Mouse (Mus musculus) MEL (cell line): Measurements from ENCODE around the gene Slc25a53. TPM values are rescaled to one million over a fixed set of nuclear protein-coding genes. Genes with fewer than 3 reads are reported as not detected.

Source experiments
- DNase-seq: peaks from one replicate; pipeline ENCODE4 v3.0.0; 2011; ENCODE audit warnings: low read depth, low spot score
- H3K27ac ChIP-seq: 2 replicates; pipeline ENCODE4 v1.5.1; 2012; ENCODE audit warnings: low read depth, mild to moderate bottlenecking, control low read depth, low read length, moderate library complexity; ENCODE audit not compliant: control insufficient read depth
- H3K27me3 ChIP-seq, 2 experiments: fragments of 150-350 bp in 1 of 2; sonication (generic) in 1 of 2; 2 replicates each; pipeline ENCODE4 v1.6.1; 2012; ENCODE audit warnings: low read length in 2 of 2, mild to moderate bottlenecking in 2 of 2, improper control_type of control experiment in 1 of 2, moderate library complexity in 1 of 2; ENCODE audit not compliant: insufficient read depth in 2 of 2, control insufficient read depth in 1 of 2
- H3K36me3 ChIP-seq, 2 experiments: 2 replicates each; pipeline ENCODE4 v1.6.1; 2012 to 2014; ENCODE audit warnings: low read length in 2 of 2, improper control_type of control experiment in 1 of 2, inconsistent platforms in 1 of 2, mild to moderate bottlenecking in 1 of 2; ENCODE audit not compliant: insufficient read depth in 2 of 2, control insufficient read depth in 1 of 2
- H3K4me1 ChIP-seq, 2 experiments: fragments of 150-350 bp in 1 of 2; sonication (generic) in 1 of 2; 2 replicates each; pipeline ENCODE4 v1.6.1; 2012; ENCODE audit warnings: low read length in 2 of 2, improper control_type of control experiment in 1 of 2, mild to moderate bottlenecking in 1 of 2; ENCODE audit not compliant: insufficient read depth in 2 of 2, control insufficient read depth in 1 of 2
- H3K4me3 ChIP-seq, 2 experiments: fragments of 150-350 bp in 1 of 2; sonication (generic) in 1 of 2; 2 replicates each; pipeline ENCODE4 v1.5.1; 2012; ENCODE audit warnings: low read depth in 2 of 2, low read length in 2 of 2, mild to moderate bottlenecking in 2 of 2, moderate library complexity in 2 of 2, control low read depth in 1 of 2, improper control_type of control experiment in 1 of 2; ENCODE audit not compliant: control insufficient read depth in 1 of 2, insufficient read depth in 1 of 2
- H3K79me2 ChIP-seq: 2 replicates; pipeline ENCODE4 v1.6.1; 2012; ENCODE audit warnings: mild to moderate bottlenecking, low read length, moderate library complexity; ENCODE audit not compliant: control insufficient read depth, poor library complexity, insufficient read depth
- H3K9ac ChIP-seq: 2 replicates; pipeline ENCODE4 v1.6.1; 2012; ENCODE audit warnings: low read depth, mild to moderate bottlenecking, control low read depth, low read length, moderate library complexity; ENCODE audit not compliant: control insufficient read depth, poor library complexity, severe bottlenecking
- H3K9me3 ChIP-seq: fragments of 150-350 bp; sonication (generic); replicated peaks from 2 replicates; pipeline ENCODE4 v1.6.1; 2012; ENCODE audit warnings: mild to moderate bottlenecking, low read length, improper control_type of control experiment, moderate library complexity; ENCODE audit not compliant: insufficient read depth
- CHD2 ChIP-seq: IDR thresholded peaks from 2 replicates; pipeline ENCODE4 v1.6.1; 2011; ENCODE audit warnings: low read length, improper control_type of control experiment
- E2F4 ChIP-seq: IDR thresholded peaks from 2 replicates; pipeline ENCODE4 v1.6.1; 2011; ENCODE audit warnings: low read depth, low read length, improper control_type of control experiment, borderline replicate concordance
- ETS1 ChIP-seq: IDR thresholded peaks from 2 replicates; pipeline ENCODE4 v1.6.1; 2012; ENCODE audit warnings: low read depth, mild to moderate bottlenecking, inconsistent platforms, low read length, improper control_type of control experiment, moderate library complexity
- GATA1 ChIP-seq: IDR thresholded peaks from 2 replicates; pipeline ENCODE4 v1.6.1; 2011; ENCODE audit warnings: low read depth, low read length, improper control_type of control experiment
- KAT2A ChIP-seq: conservative IDR thresholded peaks from 2 replicates; pipeline ENCODE4 v1.6.1; 2012; ENCODE audit warnings: low read depth, low read length, improper control_type of control experiment, inconsistent platforms
- MAX ChIP-seq: IDR thresholded peaks from 2 replicates; pipeline ENCODE4 v1.6.1; 2011; ENCODE audit warnings: low read length, improper control_type of control experiment
- MYC ChIP-seq: IDR thresholded peaks from 2 replicates; pipeline ENCODE4 v1.6.1; 2011; ENCODE audit warnings: low read depth, mild to moderate bottlenecking, low read length, improper control_type of control experiment, moderate library complexity
- POLR2AphosphoS5 ChIP-seq: IDR thresholded peaks from 2 replicates; pipeline ENCODE4 v1.6.1; 2012; ENCODE audit warnings: low read depth, borderline replicate concordance, mild to moderate bottlenecking, inconsistent platforms, low read length, moderate library complexity, mixed read lengths
- RCOR1 ChIP-seq: IDR thresholded peaks from 2 replicates; pipeline ENCODE4 v1.6.1; 2012; ENCODE audit warnings: low read depth, mild to moderate bottlenecking, inconsistent platforms, low read length, improper control_type of control experiment
- TAL1 ChIP-seq: IDR thresholded peaks from 2 replicates; pipeline ENCODE4 v1.6.1; 2012; ENCODE audit warnings: mild to moderate bottlenecking, inconsistent platforms, low read length, moderate library complexity, mixed read lengths
- UBTF ChIP-seq: IDR thresholded peaks from 2 replicates; pipeline ENCODE4 v1.6.1; 2012; ENCODE audit warnings: low read depth, mild to moderate bottlenecking, inconsistent platforms, low read length, improper control_type of control experiment, moderate library complexity, borderline replicate concordance; ENCODE audit not compliant: insufficient read depth
- USF1 ChIP-seq: IDR thresholded peaks from 2 replicates; pipeline ENCODE4 v1.6.1; 2014; ENCODE audit warnings: low read depth, mild to moderate bottlenecking, inconsistent platforms, low read length, improper control_type of control experiment, moderate library complexity
- USF2 ChIP-seq, 2 experiments: IDR thresholded peaks; 2 replicates each; pipeline ENCODE4 v1.6.1; 2011 to 2012; ENCODE audit warnings: improper control_type of control experiment in 2 of 2, low read length in 2 of 2, borderline replicate concordance in 1 of 2, inconsistent platforms in 1 of 2, low read depth in 1 of 2, mild to moderate bottlenecking in 1 of 2; ENCODE audit not compliant: insufficient read depth in 1 of 2
- ZMIZ1 ChIP-seq: IDR thresholded peaks from 2 replicates; pipeline ENCODE4 v1.6.1; 2012; ENCODE audit warnings: low read depth, mild to moderate bottlenecking, inconsistent platforms, low read length, improper control_type of control experiment, moderate library complexity
- ZNF384 ChIP-seq: IDR thresholded peaks from 2 replicates; pipeline ENCODE4 v1.6.1; 2012; ENCODE audit warnings: low read depth, mild to moderate bottlenecking, inconsistent platforms, low read length, improper control_type of control experiment
- polyA plus RNA-seq, 2 experiments: library from polyadenylated mRNA; stranded (reverse) in 1 of 2; unstranded in 1 of 2; fragments of >175 nt in 1 of 2; fragments of >200 nt in 1 of 2; gene quantifications; 2 replicates each; pipeline versions ENCODE4 v1.2.1 to v1.2.4; 2012; ENCODE audit warnings: low replicate concordance in 2 of 2, low read depth in 1 of 2; ENCODE audit not compliant: insufficient read length in 2 of 2, insufficient read depth in 1 of 2, missing spikeins in 1 of 2
- total RNA-seq: library from RNA; depleted of rRNA; stranded (reverse); fragments of 300-350 nt; gene quantifications from 2 replicates; pipeline ENCODE4 v1.2.3, GENCODE M21; 2012

Gene Slc25a53
- total and polyA plus RNA-seq, 3 experiments = 5.1 to 8.6 TPM; not detected in 1

DNA sequence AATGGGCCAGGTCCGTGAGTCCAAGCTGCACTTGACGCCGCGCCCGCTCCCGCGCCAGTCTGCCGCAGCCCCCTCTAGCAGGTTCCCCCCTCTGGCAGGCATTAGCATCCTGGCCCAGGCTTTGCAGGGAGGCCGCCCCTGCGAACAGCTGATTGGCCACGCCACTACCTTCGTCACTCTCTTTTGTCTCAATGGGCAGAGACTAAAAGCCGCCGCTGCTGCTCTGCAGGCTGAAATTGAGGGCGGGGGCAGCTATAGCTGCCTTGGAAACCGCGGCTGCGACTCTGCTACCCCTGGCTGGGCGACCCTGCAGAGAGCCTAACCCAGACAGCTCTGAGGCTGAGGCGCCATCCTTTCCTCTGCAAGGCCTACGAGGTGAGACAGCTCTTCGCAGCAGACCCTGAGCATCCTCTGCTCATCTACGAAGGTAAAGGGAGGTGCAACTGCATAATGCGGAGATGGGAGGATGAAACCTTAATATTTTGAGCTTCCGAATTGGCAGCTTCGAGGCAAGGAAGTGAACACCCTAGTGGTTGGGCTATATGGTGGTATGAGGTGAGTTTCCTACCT, 45.0 kb downstream of the Slc25a53 start, which contains the start of gene Zcchc18:
TSS of gene Zcchc18 (plus strand) at position 178 of the 570 bp plus-strand sequence.
- Histone ChIP-seq H3K36me3 (peaks cover 0 to 17% of the 10 kb centered on the region in 2 experiments; a peak in 2 of 4 replicates), H3K79me2 (no peaks in the 10 kb centered on the region), H3K9ac (no peak within 1 kb of the TSS), H3K4me1 (peaks cover 8 to 9% of the 10 kb centered on the region in 2 experiments; a peak in 3 of 4 replicates), H3K9me3 (no peaks in the 10 kb centered on the region), H3K4me3 (no peak within 1 kb of the TSS), H3K27ac (no peak within 1 kb of the TSS)
- no peak for DNase-seq
- TF ChIP-seq USF2 (IDR thresholded peaks at IDR 0.05; ENCODE audit: borderline replicate concordance in 1 of 2, insufficient read depth in 1 of 2, low read depth in 1 of 2, low read length in 2 of 2) (no peak), ZMIZ1 (no peak), MYC (no peak), TAL1 (no peak), ZNF384 (no peak), MAX (no peak), POLR2AphosphoS5 (no peak)
- TF ChIP-seq, all 39 proteins: peak for 0
- H3K27me3 ChIP-seq = no peaks in the 10 kb centered on the region

DNA sequence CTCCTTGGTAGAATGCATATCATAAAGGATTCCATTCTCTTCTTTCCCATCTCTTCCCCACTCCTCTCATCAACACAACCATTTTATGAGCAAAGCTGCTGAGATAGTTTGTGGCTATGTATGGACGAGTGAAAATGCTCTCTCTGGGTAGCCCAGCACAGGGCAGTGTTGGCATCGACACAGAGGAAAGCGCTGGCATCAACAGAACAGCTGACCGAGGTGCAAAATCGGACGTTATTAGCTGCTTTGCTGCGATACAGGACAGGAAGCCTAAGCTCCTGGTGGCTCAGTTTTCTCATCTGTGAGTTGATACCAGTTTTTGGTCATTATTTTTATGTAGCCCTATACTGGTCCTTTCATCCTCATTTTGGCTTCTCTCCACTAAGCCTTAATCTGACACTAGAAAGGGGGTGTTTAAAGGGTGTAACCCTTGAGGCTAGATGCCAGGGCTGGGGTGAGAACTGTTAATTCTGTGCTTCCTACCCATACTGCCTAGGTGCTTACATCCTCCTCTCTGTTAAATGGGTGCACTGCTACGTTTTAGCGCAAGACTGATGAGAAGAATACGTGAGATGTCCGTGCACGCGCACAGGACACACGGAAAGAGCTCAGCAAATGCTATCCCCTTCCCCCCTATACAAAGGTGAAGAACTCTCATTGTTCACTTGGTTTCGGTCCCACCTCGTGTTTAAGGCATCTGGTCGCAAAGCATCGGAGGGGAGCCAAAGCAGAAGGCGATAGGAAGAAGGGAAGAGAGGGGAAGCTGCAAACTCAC, 45.7 kb downstream of the Slc25a53 start:
- no peaks in the 10 kb centered on the region for H3K79me2 ChIP-seq
- no peaks in the 10 kb centered on the region for H3K9me3 ChIP-seq
- H3K27me3 ChIP-seq = no peaks in the 10 kb centered on the region
- peaks cover 0 to 11% of the 10 kb centered on the region in 2 experiments; a peak in 2 of 4 replicates for H3K36me3 ChIP-seq
- no peak overlapping the region for H3K27ac ChIP-seq
- H3K9ac ChIP-seq = no peak overlapping the region
- no peak for TF ChIP-seq UBTF
- TF ChIP-seq USF1 = no peak
- TF ChIP-seq USF2 (IDR thresholded peaks at IDR 0.05; ENCODE audit: borderline replicate concordance in 1 of 2, insufficient read depth in 1 of 2, low read depth in 1 of 2, low read length in 2 of 2) = no peak
- TF ChIP-seq E2F4 = no peak
- no peak for TF ChIP-seq CHD2
- TF ChIP-seq ETS1 = no peak
- no peak for TF ChIP-seq MYC
- TF ChIP-seq KAT2A = no peak
- TF ChIP-seq GATA1 = no peak
- no peak for TF ChIP-seq RCOR1
- TF ChIP-seq ZMIZ1 = no peak
- TF ChIP-seq POLR2AphosphoS5 = no peak
- H3K4me1 ChIP-seq = peaks cover 8 to 9% of the 10 kb centered on the region in 2 experiments; a peak in 3 of 4 replicates
- no peak for DNase-seq
- no peak overlapping the region for H3K4me3 ChIP-seq
